Mouse (Mus musculus) c-Kit-positive CD71-positive TER-119-positive erythroid progenitor cells, embryonic 14.5 days (primary cell): ENCODE measurements around the gene 3110001I22Rik.

Experiments
- DNase-seq: peaks from one replicate; pipeline ENCODE4 v3.0.0-alpha.2; 2013; ENCODE audit warnings: low spot score

3110001I22Rik gene

GRCm38 (mm10) chr16:13722937-13723336 lies 51.2 kb downstream of the 3110001I22Rik start:
- DNase-seq = no peak

DNA sequence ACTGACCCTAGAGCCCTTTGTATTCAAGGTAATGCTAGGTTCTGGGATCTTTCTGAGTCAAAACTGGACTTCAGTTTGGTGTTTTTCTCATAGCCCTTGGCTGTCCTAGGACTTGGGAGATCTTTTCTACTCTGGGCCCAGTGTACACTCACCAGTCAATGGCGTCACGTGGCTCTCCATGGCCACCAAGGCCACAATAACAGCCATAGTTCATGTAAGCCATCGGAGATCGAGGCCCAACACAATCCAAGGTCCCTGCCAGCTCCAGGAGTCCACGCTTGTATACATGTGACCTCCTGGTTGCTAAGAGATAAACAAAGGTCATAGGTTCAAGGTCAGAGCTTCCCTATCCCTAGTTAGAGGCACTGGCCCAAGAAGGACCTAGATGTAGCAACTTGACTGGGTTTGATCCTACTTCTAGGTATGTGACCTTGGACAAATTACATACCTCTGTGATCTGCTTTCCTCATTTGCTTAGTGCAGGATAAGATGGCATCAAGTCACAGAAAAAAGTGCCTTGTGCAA lies 56.1 kb downstream of the 3110001I22Rik start:
- DNase-seq = no peak
